Mouse (Mus musculus) intestine, embryonic 16.5 days (tissue): ENCODE data around the gene Atf6b. TPM values are rescaled to one million over a fixed set of nuclear protein-coding genes. Genes with fewer than 3 reads are reported as not detected.

Source experiments
- ATAC-seq: fragments of 200-750 bp; cut with Nextera tagmentation; 2 replicates; pipeline ENCODE4 v1.8.0; 2017; ENCODE audit warnings: moderate TSS enrichment, moderate library complexity
- H3K27ac ChIP-seq: fragments of 300-500 bp; sonication (generic); 2 replicates; pipeline ENCODE4 v1.5.1; 2014; ENCODE audit warnings: mild to moderate bottlenecking, low read length
- H3K27me3 ChIP-seq: fragments of 300-500 bp; sonication (generic); replicated peaks from 2 replicates; pipeline ENCODE4 v1.6.1; 2014; ENCODE audit warnings: low read length, control low read depth, mixed read lengths; ENCODE audit not compliant: control insufficient read depth, insufficient read depth
- H3K36me3 ChIP-seq: fragments of 300-500 bp; sonication (generic); 2 replicates; pipeline ENCODE4 v1.6.1; 2014; ENCODE audit warnings: low read length, control low read depth; ENCODE audit not compliant: control insufficient read depth, insufficient read depth
- H3K4me1 ChIP-seq: fragments of 300-500 bp; sonication (generic); 2 replicates; pipeline ENCODE4 v1.6.1; 2014; ENCODE audit warnings: low read length, control low read depth, mixed read lengths; ENCODE audit not compliant: control insufficient read depth, insufficient read depth
- H3K4me2 ChIP-seq: fragments of 300-500 bp; sonication (generic); 2 replicates; pipeline ENCODE4 v1.6.1; 2014; ENCODE audit warnings: low read depth, low read length, control low read depth
- H3K4me3 ChIP-seq: fragments of 300-500 bp; sonication (generic); 2 replicates; pipeline ENCODE4 v1.5.1; 2014; ENCODE audit warnings: mild to moderate bottlenecking, low read length
- H3K9ac ChIP-seq: fragments of 300-500 bp; sonication (generic); 2 replicates; pipeline ENCODE4 v1.6.1; 2014; ENCODE audit warnings: low read depth, low read length
- H3K9me3 ChIP-seq: fragments of 300-500 bp; sonication (generic); 2 replicates; pipeline ENCODE4 v1.6.1; 2016; ENCODE audit warnings: low read length, control low read depth; ENCODE audit not compliant: control insufficient read depth
- WGBS: fragments of 180-500 bp; shearing (Covaris S2); extraction: QIAGEN DNeasy Blood & Tissue Kit; methylation state at CpG from one replicate; pipeline ENCODE4 v1.1.7; 2014; 5-methylcytosine and 5-hydroxymethylcytosine counted together
- polyA plus RNA-seq: library from polyadenylated mRNA; unstranded; fragments of >200 nt; fragmentation: Nextera tagmentation; extraction: Ambion mirVana; gene quantifications from 2 replicates; pipeline ENCODE4 v1.2.1, GENCODE M21; 2015

Gene Atf6b
- polyA plus RNA-seq, 1 experiment from 2014 or later, result 69.1 TPM

GRCm38 (mm10) chr17:34688889-34689288 is 41.9 kb downstream of the Atf6b start:
- peaks cover 18% of the 10 kb centered on the region for H3K4me1 ChIP-seq
- 92% methylated on average over 7 of the region's 7 CpGs for WGBS
- ATAC-seq, result no peak

GRCm38 (mm10) chr17:34690458-34690857 is 43.5 kb downstream of the Atf6b start:
- H3K4me3 ChIP-seq, result no peak overlapping the region

More at GRCm38 (mm10) chr17:34688889-34689288, 41.9 kb downstream of the Atf6b start:
- Histone ChIP-seq H3K27ac (no peak overlapping the region), H3K9me3 (no peaks in the 10 kb centered on the region), H3K9ac (no peak overlapping the region), H3K27me3 (no peaks in the 10 kb centered on the region), H3K4me2 (no peak overlapping the region), H3K4me3 (no peak overlapping the region), H3K36me3 (no peaks in the 10 kb centered on the region)

GRCm38 (mm10) chr17:34692906-34693305 is 46.0 kb downstream of the Atf6b start:
- H3K9ac ChIP-seq, result no peak overlapping the region
- no peaks in the 10 kb centered on the region for H3K36me3 ChIP-seq
- no peaks in the 10 kb centered on the region for H3K9me3 ChIP-seq
- H3K27ac ChIP-seq, result no peak overlapping the region
- no peak for ATAC-seq
- no peak overlapping the region for H3K4me3 ChIP-seq
- H3K4me1 ChIP-seq, result no peaks in the 10 kb centered on the region
- no peak overlapping the region for H3K4me2 ChIP-seq
- 79% methylated on average over 7 of the region's 7 CpGs for WGBS
- no peaks in the 10 kb centered on the region for H3K27me3 ChIP-seq

More at GRCm38 (mm10) chr17:34690458-34690857, 43.5 kb downstream of the Atf6b start:
- ATAC-seq, result no peak
- Histone ChIP-seq H3K27ac (no peak overlapping the region), H3K9me3 (no peaks in the 10 kb centered on the region), H3K36me3 (no peaks in the 10 kb centered on the region), H3K4me2 (no peak overlapping the region), H3K4me1 (peaks cover 4% of the 10 kb centered on the region; the same call in 1 of the 2 replicates), H3K27me3 (no peaks in the 10 kb centered on the region), H3K9ac (no peak overlapping the region)
- 53% methylated on average over 4 of the region's 4 CpGs for WGBS

- Histone ChIP-seq H3K4me2 (no peak overlapping the region), H3K4me1 (no peaks in the 10 kb centered on the region), H3K27ac (no peak overlapping the region), H3K9me3 (no peaks in the 10 kb centered on the region), H3K9ac (no peak overlapping the region), H3K36me3 (no peaks in the 10 kb centered on the region), H3K27me3 (no peaks in the 10 kb centered on the region), H3K4me3 (no peak overlapping the region)
- 53% methylated on average over 14 of the region's 14 CpGs for WGBS
- no peak for ATAC-seq
Measured at GRCm38 (mm10) chr17:34699575-34700408, 52.8 kb downstream of the Atf6b start.

- no peaks in the 10 kb centered on the region for H3K36me3 ChIP-seq
- no peaks in the 10 kb centered on the region for H3K27me3 ChIP-seq
- no peaks in the 10 kb centered on the region for H3K4me1 ChIP-seq
- no peak overlapping the region for H3K4me3 ChIP-seq
- H3K9me3 ChIP-seq, result no peaks in the 10 kb centered on the region
- H3K27ac ChIP-seq, result no peak overlapping the region
- H3K9ac ChIP-seq, result no peak overlapping the region
- ATAC-seq, result no peak
- H3K4me2 ChIP-seq, result no peak overlapping the region
- 74% methylated on average over 2 of the region's 2 CpGs for WGBS
Measured at GRCm38 (mm10) chr17:34700671-34701071, 53.7 kb downstream of the Atf6b start.

Other genes starting within 250 kb of the Atf6b start
- gene BC051142, start 248.3 kb upstream of the Atf6b start, polyA plus RNA-seq, result 0.81 and 1.2 TPM in 2 replicates
- 18.1 and 22.3 TPM in 2 replicates for gene Btnl4, start 169.8 kb upstream of the Atf6b start, polyA plus RNA-seq
- gene Btnl6, start 129.8 kb upstream of the Atf6b start, polyA plus RNA-seq, result 30.9 and 41.7 TPM in 2 replicates
- 2.5 and 3.8 TPM in 2 replicates for gene Notch4, start 82.9 kb upstream of the Atf6b start, polyA plus RNA-seq
- 12.0 and 12.5 TPM in 2 replicates for gene Gpsm3, start 57.3 kb upstream of the Atf6b start, polyA plus RNA-seq
- gene Pbx2, start 55.9 kb upstream of the Atf6b start, polyA plus RNA-seq, result 5.6 and 6.9 TPM in 2 replicates
- 2.3 and 2.4 TPM in 2 replicates for gene Ager, start 49.3 kb upstream of the Atf6b start, polyA plus RNA-seq
- gene Rnf5, start 43.5 kb upstream of the Atf6b start, polyA plus RNA-seq, result 190 and 197 TPM in 2 replicates
- gene Agpat1, start 42.9 kb upstream of the Atf6b start, polyA plus RNA-seq, result 61.8 and 67.9 TPM in 2 replicates
- 4.0 and 4.6 TPM in 2 replicates for gene Egfl8, start 31.2 kb upstream of the Atf6b start, polyA plus RNA-seq
- gene Ppt2, start 18.6 kb upstream of the Atf6b start, polyA plus RNA-seq, result 32.3 and 32.9 TPM in 2 replicates
- gene Prrt1, start 17.6 kb upstream of the Atf6b start, polyA plus RNA-seq, result 0.32 and 0.47 TPM in 2 replicates
- 10.2 and 14.4 TPM in 2 replicates for gene Fkbpl, start 2.4 kb upstream of the Atf6b start, polyA plus RNA-seq
- gene Tnxb, start 23.4 kb downstream of the Atf6b start, polyA plus RNA-seq, result 1.1 TPM in 2 replicates
- 0.83 and 0.92 TPM in 2 replicates for gene C4b, start 96.7 kb downstream of the Atf6b start, polyA plus RNA-seq
- 0.06 and 15.4 TPM in 2 replicates for gene Cyp21a1, start 157.4 kb downstream of the Atf6b start, polyA plus RNA-seq
- 24.0 and 26.5 TPM in 2 replicates for gene Stk19, start 189.8 kb downstream of the Atf6b start, polyA plus RNA-seq
- 53.6 and 59.0 TPM in 2 replicates for gene Dxo, start 189.9 kb downstream of the Atf6b start, polyA plus RNA-seq
- gene Skiv2l, start 203.1 kb downstream of the Atf6b start, polyA plus RNA-seq, result 39.2 and 44.9 TPM in 2 replicates
- gene Nelfe, start 203.2 kb downstream of the Atf6b start, polyA plus RNA-seq, result 104 TPM in 2 replicates
- 95.8 and 107 TPM in 2 replicates for gene Cfb, start 215.4 kb downstream of the Atf6b start, polyA plus RNA-seq
- gene Zbtb12, start 232.3 kb downstream of the Atf6b start, polyA plus RNA-seq, result 1.5 and 1.7 TPM in 2 replicates
- gene Gm20547, start 234.9 kb downstream of the Atf6b start, polyA plus RNA-seq, result not detected in 2 replicates